Mouse (Mus musculus) heart, postnatal 36 days (tissue): Measurements from ENCODE around the gene Taldo1. TPM values are rescaled to one million over a fixed set of nuclear protein-coding genes. Genes with fewer than 3 reads are reported as not detected.

ENCODE experiments used
- DNase-seq, 2 experiments: peaks; one replicate each; pipeline ENCODE4 v3.0.0; 2021 to 2022
- intact Hi-C: fragments of 180-260 bp; cut with DNase I; formaldehyde crosslinking; loops from one replicate; pipeline ENCODE4 v1.15.1; 2025
- total RNA-seq, 2 experiments: library from RNA; stranded (reverse); gene quantifications; 2 replicates each; pipeline ENCODE4 v1.2.3; 2021

The Taldo1 gene
- total RNA-seq, result 100 to 1,000 TPM; 114 to 116 TPM

- DNase-seq, result peak; percentile 95 to 96
- intact Hi-C loops, result no loop called here
Observed at GRCm38 (mm10) chr7:141391625-141392551, at the start of gene Taldo1. Gene Taldo1, plus strand, starts transcription at chr7:141392199.

GRCm38 (mm10) chr7:141343230-141343629, 48.8 kb upstream of the Taldo1 start:
- intact Hi-C loops, result no loop called here

GRCm38 (mm10) chr7:141343696-141344095, 48.3 kb upstream of the Taldo1 start:
- no peak for DNase-seq
- intact Hi-C loops, result no loop called here

More at GRCm38 (mm10) chr7:141343230-141343629, 48.8 kb upstream of the Taldo1 start:
- DNase-seq, result no peak

GRCm38 (mm10) chr7:141344787-141345186, 47.2 kb upstream of the Taldo1 start:
- DNase-seq, result no peak
- intact Hi-C loops, result no loop called here

- intact Hi-C loops, result no loop called here
Observed at GRCm38 (mm10) chr7:141351061-141351460, 40.9 kb upstream of the Taldo1 start.

GRCm38 (mm10) chr7:141355051-141355450, 36.9 kb upstream of the Taldo1 start:
- DNase-seq, result no peak
- intact Hi-C loops, result no loop called here

More at GRCm38 (mm10) chr7:141351061-141351460, 40.9 kb upstream of the Taldo1 start:
- no peak for DNase-seq

- no peak for DNase-seq
- intact Hi-C loops, result no loop called here
Observed at GRCm38 (mm10) chr7:141355626-141356326, 36.2 kb upstream of the Taldo1 start.

GRCm38 (mm10) chr7:141356971-141357370, 35.0 kb upstream of the Taldo1 start:
- intact Hi-C loops, result no loop called here
- no peak for DNase-seq

- intact Hi-C loops, result loop anchor here (10.0 kb wide), 1 partner anchor 267 kb away; no protein-coding TSS in a partner anchor
- no peak for DNase-seq
Observed at GRCm38 (mm10) chr7:141361510-141361909, 30.5 kb upstream of the Taldo1 start.

GRCm38 (mm10) chr7:141363106-141363751, 28.8 kb upstream of the Taldo1 start:
- DNase-seq, result peak; percentile 60 to 70
- intact Hi-C loops, result loop anchor here (2.0 to 10.0 kb wide), 3 partner anchors 98 to 268 kb away; partner anchors contain the start of gene Phrf1

- intact Hi-C loops, result loop anchor here (2.0 to 10.0 kb wide), 3 partner anchors 99 to 269 kb away; partner anchors contain the start of gene Phrf1
- no peak for DNase-seq
Observed at GRCm38 (mm10) chr7:141363752-141364125, 28.3 kb upstream of the Taldo1 start.

GRCm38 (mm10) chr7:141364349-141365048, 27.5 kb upstream of the Taldo1 start:
- DNase-seq, result no peak
- intact Hi-C loops, result loop anchor here (10.0 kb wide), 1 partner anchor 270 kb away; no protein-coding TSS in a partner anchor

- intact Hi-C loops, result loop anchor here (10.0 kb wide), 1 partner anchor 270 kb away; no protein-coding TSS in a partner anchor
Observed at GRCm38 (mm10) chr7:141365049-141365445, 27.0 kb upstream of the Taldo1 start.

GRCm38 (mm10) chr7:141367358-141367757, 24.6 kb upstream of the Taldo1 start:
- DNase-seq, result no peak
- intact Hi-C loops, result loop anchor here (10.0 kb wide), 1 partner anchor 273 kb away; no protein-coding TSS in a partner anchor

More at GRCm38 (mm10) chr7:141365049-141365445, 27.0 kb upstream of the Taldo1 start:
- DNase-seq, result no peak

- DNase-seq, result no peak
- intact Hi-C loops, result loop anchor here (10.0 kb wide), 1 partner anchor 275 kb away; no protein-coding TSS in a partner anchor
Observed at GRCm38 (mm10) chr7:141369918-141370317, 22.1 kb upstream of the Taldo1 start.

GRCm38 (mm10) chr7:141371942-141372595, 19.9 kb upstream of the Taldo1 start:
- DNase-seq, result no peak
- intact Hi-C loops, result no loop called here

- intact Hi-C loops, result no loop called here
Observed at GRCm38 (mm10) chr7:141373611-141374010, 18.4 kb upstream of the Taldo1 start.

GRCm38 (mm10) chr7:141374399-141374798, 17.6 kb upstream of the Taldo1 start:
- intact Hi-C loops, result no loop called here
- DNase-seq, result no peak

More at GRCm38 (mm10) chr7:141373611-141374010, 18.4 kb upstream of the Taldo1 start:
- no peak for DNase-seq

GRCm38 (mm10) chr7:141379584-141379983, 12.4 kb upstream of the Taldo1 start:
- no peak for DNase-seq
- intact Hi-C loops, result no loop called here
